Mouse (Mus musculus): ENCODE results near the gene Elk3. TPM values are rescaled to one million over a fixed set of nuclear protein-coding genes. Genes with fewer than 3 reads are reported as not detected.

Gene Elk3
- polyA plus RNA-seq, 1 experiment from 2014 or later, result 8.8 TPM

- peaks cover 9% of the 10 kb centered on the region; the same call in 1 of the 2 replicates for H3K36me3 ChIP-seq (ENCODE audit: control insufficient read depth, insufficient read depth, low read length)
- H3K9ac ChIP-seq (replicated peaks; ENCODE audit: low read length), result no peak overlapping the region
- H3K4me3 ChIP-seq (replicated peaks; ENCODE audit: low read depth, low read length), result no peak overlapping the region
- WGBS, result 95% methylated on average over 8 of the region's 8 CpGs
- peaks cover 13% of the 10 kb centered on the region for H3K4me1 ChIP-seq (ENCODE audit: control insufficient read depth, insufficient read depth, low read length)
- H3K9me3 ChIP-seq (ENCODE audit: control insufficient read depth, low read length), result no peaks in the 10 kb centered on the region
- ATAC-seq (ENCODE audit: low FRiP score, low TSS enrichment), result no peak
- H3K27ac ChIP-seq (replicated peaks; ENCODE audit: low read depth, low read length), result no peak overlapping the region
- H3K27me3 ChIP-seq (ENCODE audit: control insufficient read depth, insufficient read depth, low read length), result no peaks in the 10 kb centered on the region
- DNase-seq, result no peak
- no peak overlapping the region for H3K4me2 ChIP-seq (ENCODE audit: low read length)
Measured at GRCm38 (mm10) chr10:93251426-93251825, 59.5 kb downstream of the Elk3 start.

- Histone ChIP-seq H3K27ac (replicated peaks; ENCODE audit: low read depth, low read length) (0 out of 2 replicates have a peak overlapping the region, but pooled peaks have one; percentile 8), H3K27me3 (ENCODE audit: control insufficient read depth, insufficient read depth, low read length) (no peaks in the 10 kb centered on the region), H3K4me1 (ENCODE audit: control insufficient read depth, insufficient read depth, low read length) (peaks cover 12% of the 10 kb centered on the region), H3K9ac (replicated peaks; ENCODE audit: low read length) (no peak overlapping the region), H3K4me2 (ENCODE audit: low read length) (no peak overlapping the region), H3K9me3 (ENCODE audit: control insufficient read depth, low read length) (no peaks in the 10 kb centered on the region), H3K4me3 (replicated peaks; ENCODE audit: low read depth, low read length) (no peak overlapping the region), H3K36me3 (ENCODE audit: control insufficient read depth, insufficient read depth, low read length) (peaks cover 9% of the 10 kb centered on the region; the same call in 1 of the 2 replicates)
- DNase-seq (no peak), ATAC-seq (ENCODE audit: low FRiP score, low TSS enrichment) (no peak)
- 72% methylated on average over 24 of the region's 24 CpGs for WGBS
Measured at GRCm38 (mm10) chr10:93250436-93251317, 60.3 kb downstream of the Elk3 start.

- DNase-seq, result no peak
- no peak for ATAC-seq (ENCODE audit: low FRiP score, low TSS enrichment)
- 58% methylated on average over 7 of the region's 7 CpGs for WGBS
- Histone ChIP-seq H3K27me3 (ENCODE audit: control insufficient read depth, insufficient read depth, low read length) (no peaks in the 10 kb centered on the region), H3K4me2 (ENCODE audit: low read length) (no peak overlapping the region), H3K4me3 (replicated peaks; ENCODE audit: low read depth, low read length) (no peak overlapping the region), H3K4me1 (ENCODE audit: control insufficient read depth, insufficient read depth, low read length) (peaks cover 4% of the 10 kb centered on the region; the same call in 1 of the 2 replicates), H3K9ac (replicated peaks; ENCODE audit: low read length) (no peak overlapping the region), H3K27ac (replicated peaks; ENCODE audit: low read depth, low read length) (no peak overlapping the region), H3K9me3 (ENCODE audit: control insufficient read depth, low read length) (no peaks in the 10 kb centered on the region), H3K36me3 (ENCODE audit: control insufficient read depth, insufficient read depth, low read length) (peaks cover 9% of the 10 kb centered on the region; the same call in 1 of the 2 replicates)
Measured at GRCm38 (mm10) chr10:93249901-93250300, 61.0 kb downstream of the Elk3 start.

- Histone ChIP-seq H3K4me1 (ENCODE audit: control insufficient read depth, insufficient read depth, low read length) (0 out of 2 replicates have a peak, but pooled peaks cover 3% of the 10 kb centered on the region), H3K4me3 (replicated peaks; ENCODE audit: low read depth, low read length) (no peak overlapping the region), H3K9ac (replicated peaks; ENCODE audit: low read length) (no peak overlapping the region), H3K36me3 (ENCODE audit: control insufficient read depth, insufficient read depth, low read length) (peaks cover 9% of the 10 kb centered on the region; the same call in 1 of the 2 replicates), H3K9me3 (ENCODE audit: control insufficient read depth, low read length) (no peaks in the 10 kb centered on the region), H3K27me3 (ENCODE audit: control insufficient read depth, insufficient read depth, low read length) (no peaks in the 10 kb centered on the region), H3K4me2 (ENCODE audit: low read length) (no peak overlapping the region), H3K27ac (replicated peaks; ENCODE audit: low read depth, low read length) (no peak overlapping the region)
- ATAC-seq (ENCODE audit: low FRiP score, low TSS enrichment) (no peak), DNase-seq (no peak)
- 80% methylated on average over 8 of the region's 8 CpGs for WGBS
Measured at GRCm38 (mm10) chr10:93248416-93248815, 62.5 kb downstream of the Elk3 start.

- Histone ChIP-seq H3K27me3 (ENCODE audit: control insufficient read depth, insufficient read depth, low read length) (no peaks in the 10 kb centered on the region), H3K4me1 (ENCODE audit: control insufficient read depth, insufficient read depth, low read length) (0 out of 2 replicates have a peak, but pooled peaks cover 3% of the 10 kb centered on the region), H3K4me3 (replicated peaks; ENCODE audit: low read depth, low read length) (no peak overlapping the region), H3K27ac (replicated peaks; ENCODE audit: low read depth, low read length) (no peak overlapping the region), H3K36me3 (ENCODE audit: control insufficient read depth, insufficient read depth, low read length) (peaks cover 9% of the 10 kb centered on the region; the same call in 1 of the 2 replicates), H3K9ac (replicated peaks; ENCODE audit: low read length) (no peak overlapping the region), H3K4me2 (ENCODE audit: low read length) (no peak overlapping the region), H3K9me3 (ENCODE audit: control insufficient read depth, low read length) (no peaks in the 10 kb centered on the region)
- ATAC-seq (ENCODE audit: low FRiP score, low TSS enrichment) (no peak), DNase-seq (no peak)
- 67% methylated on average over 6 of the region's 6 CpGs for WGBS
Measured at GRCm38 (mm10) chr10:93247902-93248301, 63.0 kb downstream of the Elk3 start.

- ATAC-seq (ENCODE audit: low FRiP score, low TSS enrichment) (no peak), DNase-seq (no peak)
- Histone ChIP-seq H3K36me3 (ENCODE audit: control insufficient read depth, insufficient read depth, low read length) (peaks cover 9% of the 10 kb centered on the region), H3K4me1 (ENCODE audit: control insufficient read depth, insufficient read depth, low read length) (0 out of 2 replicates have a peak, but pooled peaks cover 3% of the 10 kb centered on the region), H3K9me3 (ENCODE audit: control insufficient read depth, low read length) (no peaks in the 10 kb centered on the region), H3K4me3 (replicated peaks; ENCODE audit: low read depth, low read length) (no peak overlapping the region), H3K9ac (replicated peaks; ENCODE audit: low read length) (no peak overlapping the region), H3K27me3 (ENCODE audit: control insufficient read depth, insufficient read depth, low read length) (no peaks in the 10 kb centered on the region), H3K27ac (replicated peaks; ENCODE audit: low read depth, low read length) (no peak overlapping the region), H3K4me2 (ENCODE audit: low read length) (no peak overlapping the region)
- WGBS, result 89% methylated on average over 12 of the region's 12 CpGs
Measured at GRCm38 (mm10) chr10:93247422-93247821, 63.5 kb downstream of the Elk3 start.

GRCm38 (mm10) chr10:93246185-93246920 lies 64.6 kb downstream of the Elk3 start:
- Histone ChIP-seq H3K4me3 (replicated peaks; ENCODE audit: low read depth, low read length) (no peak overlapping the region), H3K4me2 (ENCODE audit: low read length) (no peak overlapping the region), H3K36me3 (ENCODE audit: control insufficient read depth, insufficient read depth, low read length) (peaks cover 13% of the 10 kb centered on the region), H3K9me3 (ENCODE audit: control insufficient read depth, low read length) (no peaks in the 10 kb centered on the region), H3K27me3 (ENCODE audit: control insufficient read depth, insufficient read depth, low read length) (no peaks in the 10 kb centered on the region), H3K9ac (replicated peaks; ENCODE audit: low read length) (no peak overlapping the region), H3K27ac (replicated peaks; ENCODE audit: low read depth, low read length) (no peak overlapping the region), H3K4me1 (ENCODE audit: control insufficient read depth, insufficient read depth, low read length) (0 out of 2 replicates have a peak, but pooled peaks cover 3% of the 10 kb centered on the region)
- no peak for ATAC-seq (ENCODE audit: low FRiP score, low TSS enrichment)
- no peak for DNase-seq
- WGBS, result 97% methylated on average over 7 of the region's 7 CpGs

- H3K27me3 ChIP-seq (ENCODE audit: control insufficient read depth, insufficient read depth, low read length), result no peaks in the 10 kb centered on the region
- H3K4me3 ChIP-seq (replicated peaks; ENCODE audit: low read depth, low read length), result no peak overlapping the region
- H3K9ac ChIP-seq (replicated peaks; ENCODE audit: low read length), result no peak overlapping the region
- 93% methylated on average over 10 of the region's 10 CpGs for WGBS
- no peak overlapping the region for H3K4me2 ChIP-seq (ENCODE audit: low read length)
- ATAC-seq (ENCODE audit: low FRiP score, low TSS enrichment) (no peak), DNase-seq (no peak)
- 0 out of 2 replicates have a peak, but pooled peaks cover 3% of the 10 kb centered on the region for H3K4me1 ChIP-seq (ENCODE audit: control insufficient read depth, insufficient read depth, low read length)
- H3K9me3 ChIP-seq (ENCODE audit: control insufficient read depth, low read length), result no peaks in the 10 kb centered on the region
- peaks cover 25% of the 10 kb centered on the region for H3K36me3 ChIP-seq (ENCODE audit: control insufficient read depth, insufficient read depth, low read length)
- no peak overlapping the region for H3K27ac ChIP-seq (replicated peaks; ENCODE audit: low read depth, low read length)
Measured at GRCm38 (mm10) chr10:93244209-93244705, 66.7 kb downstream of the Elk3 start.

Measured in midbrain, embryonic 14.5 days (tissue).